Mouse (Mus musculus) neutrophil, adult 5-6 weeks (primary cell): ENCODE measurements around the gene Rps18. TPM values are rescaled to one million over a fixed set of nuclear protein-coding genes. Genes with fewer than 3 reads are reported as not detected.

Experiments used
- ATAC-seq: fragments of 151-379, 151-347 bp; 2 replicates; pipeline ENCODE4 v1.8.0; 2017; ENCODE audit warnings: mild to moderate bottlenecking, moderate TSS enrichment; ENCODE audit not compliant: insufficient number of reproducible peaks, poor library complexity, low FRiP score, severe bottlenecking; ENCODE audit errors: extremely low read depth
- total RNA-seq: library from RNA; stranded (forward); fragments of 200-1000 nt; gene quantifications from 2 replicates; pipeline ENCODE4 v1.2.3, GENCODE M21; 2017

Rps18 gene
- total RNA-seq, 1 experiment from 2014 or later: 780 TPM

- peak; percentile 55 for ATAC-seq
Observed at GRCm38 (mm10) chr17:33929371-33930279, 26.2 kb downstream of the Rps18 start, which contains the start of gene Rgl2. Gene Rgl2, plus strand, starts transcription at chr17:33929543.

- no peak for ATAC-seq
Observed at GRCm38 (mm10) chr17:33928251-33928947, 27.4 kb downstream of the Rps18 start.

DNA sequence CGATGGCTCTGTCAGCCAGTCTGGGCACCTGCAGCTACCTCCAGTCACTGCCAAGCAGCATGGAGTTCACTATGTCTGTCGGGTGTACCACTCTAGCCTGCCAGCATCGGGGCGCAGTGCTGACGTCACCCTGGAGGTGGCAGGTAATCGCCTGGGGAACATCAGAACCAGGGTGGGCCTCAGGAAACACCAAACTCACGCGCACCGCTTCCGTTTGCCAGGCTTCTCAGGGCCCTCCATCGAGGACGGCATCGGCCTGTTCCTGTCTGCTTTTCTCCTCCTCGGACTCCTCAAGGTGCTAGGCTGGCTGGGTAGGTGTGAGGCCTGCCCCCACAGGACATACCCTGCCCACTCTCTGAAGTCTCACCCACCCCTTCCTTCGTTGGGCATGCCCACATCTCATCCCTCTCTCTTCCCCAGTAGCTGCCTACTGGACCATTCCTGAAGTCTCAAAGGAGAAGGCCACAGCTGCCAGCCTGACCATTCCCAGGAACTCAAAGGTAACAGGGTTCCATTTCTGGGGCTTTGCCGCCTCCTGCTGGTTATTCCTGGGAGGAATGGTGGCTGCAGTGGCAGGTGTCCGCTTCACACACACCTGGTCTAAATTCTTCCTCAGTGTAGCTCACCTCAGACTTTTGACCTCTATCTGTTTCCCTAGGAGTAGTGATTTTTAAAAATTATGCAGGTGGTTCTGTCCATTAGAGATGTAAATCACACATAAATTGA lies 29.4 kb downstream of the Rps18 start:
- ATAC-seq: no peak

DNA sequence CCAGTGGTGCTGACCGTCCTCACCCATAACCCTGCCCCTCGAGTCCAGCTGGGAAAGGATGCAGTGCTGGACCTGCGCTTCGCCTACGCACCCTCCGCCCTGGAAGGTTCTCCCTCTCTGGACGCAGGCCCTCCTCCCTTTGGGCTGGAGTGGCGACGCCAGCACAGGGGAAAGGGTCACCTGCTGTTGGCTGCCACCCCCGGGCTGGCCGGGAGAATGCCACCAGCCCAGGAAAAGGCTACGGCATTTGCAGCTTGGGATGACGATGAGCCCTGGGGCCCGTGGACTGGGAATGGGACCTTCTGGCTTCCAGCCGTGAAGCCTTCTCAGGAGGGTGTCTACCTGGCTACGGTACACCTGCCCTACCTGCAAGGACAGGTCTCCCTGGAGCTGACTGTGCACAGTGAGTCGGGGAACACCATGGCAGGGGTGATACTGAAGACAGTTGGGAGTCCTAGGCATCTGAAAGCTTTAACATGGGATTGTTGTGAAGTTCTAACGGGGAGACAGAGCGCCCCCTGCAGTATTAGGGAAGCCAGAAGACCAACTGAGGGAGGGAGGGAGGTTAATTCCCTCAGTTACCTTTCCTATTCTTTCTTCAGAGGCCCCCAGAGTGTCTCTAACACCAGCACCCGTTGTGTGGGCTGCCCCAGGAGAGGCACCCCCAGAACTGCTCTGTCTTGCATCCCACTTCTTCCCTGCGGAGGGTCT lies 30.2 kb downstream of the Rps18 start:
- ATAC-seq: no peak

GRCm38 (mm10) chr17:33924577-33925283 lies 31.1 kb downstream of the Rps18 start:
- no peak for ATAC-seq

GRCm38 (mm10) chr17:33921361-33921760 lies 34.4 kb downstream of the Rps18 start:
- no peak for ATAC-seq

DNA sequence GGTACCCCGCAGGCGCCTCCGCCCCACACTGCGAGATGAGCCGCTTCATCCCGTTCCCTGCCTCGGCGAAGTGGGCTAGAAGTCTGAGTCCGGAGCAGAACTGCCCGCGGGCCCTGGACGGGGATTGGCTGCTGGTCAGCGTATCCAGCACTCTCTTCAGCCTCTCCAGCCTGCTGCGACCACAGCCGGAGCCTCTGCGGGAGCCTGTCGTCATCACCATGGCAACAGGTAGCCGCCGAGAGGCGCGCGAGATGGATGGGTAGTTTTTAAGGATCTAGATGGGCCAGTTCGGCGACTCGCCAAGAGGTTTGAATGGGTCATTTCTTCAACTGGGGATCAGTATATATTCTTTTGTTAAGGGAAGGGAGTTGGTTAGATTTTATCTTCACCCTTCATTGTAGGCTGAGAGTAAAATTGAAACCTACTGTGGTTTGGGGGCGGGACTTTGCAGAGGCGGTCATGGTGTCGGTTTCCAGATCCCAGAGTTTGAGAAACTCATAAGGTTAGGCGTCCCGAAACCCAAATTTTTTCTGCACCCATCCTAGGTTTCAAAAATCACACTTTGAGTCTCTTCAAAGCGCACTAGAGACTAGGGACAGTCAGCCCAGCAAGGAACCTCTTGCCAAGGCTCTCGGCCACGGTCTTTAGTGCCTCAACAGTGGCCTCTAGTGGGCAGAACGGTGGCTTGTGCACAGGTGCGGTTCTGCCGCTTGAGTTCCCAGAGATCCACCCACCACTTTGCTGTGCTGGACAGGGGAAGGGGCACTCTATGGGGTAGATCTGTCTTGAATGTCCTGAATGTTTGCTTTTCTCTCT lies 35.3 kb downstream of the Rps18 start:
- ATAC-seq: peak; percentile 50

- ATAC-seq: peak; percentile 74
Observed at GRCm38 (mm10) chr17:33919351-33920281, 36.2 kb downstream of the Rps18 start.

DNA sequence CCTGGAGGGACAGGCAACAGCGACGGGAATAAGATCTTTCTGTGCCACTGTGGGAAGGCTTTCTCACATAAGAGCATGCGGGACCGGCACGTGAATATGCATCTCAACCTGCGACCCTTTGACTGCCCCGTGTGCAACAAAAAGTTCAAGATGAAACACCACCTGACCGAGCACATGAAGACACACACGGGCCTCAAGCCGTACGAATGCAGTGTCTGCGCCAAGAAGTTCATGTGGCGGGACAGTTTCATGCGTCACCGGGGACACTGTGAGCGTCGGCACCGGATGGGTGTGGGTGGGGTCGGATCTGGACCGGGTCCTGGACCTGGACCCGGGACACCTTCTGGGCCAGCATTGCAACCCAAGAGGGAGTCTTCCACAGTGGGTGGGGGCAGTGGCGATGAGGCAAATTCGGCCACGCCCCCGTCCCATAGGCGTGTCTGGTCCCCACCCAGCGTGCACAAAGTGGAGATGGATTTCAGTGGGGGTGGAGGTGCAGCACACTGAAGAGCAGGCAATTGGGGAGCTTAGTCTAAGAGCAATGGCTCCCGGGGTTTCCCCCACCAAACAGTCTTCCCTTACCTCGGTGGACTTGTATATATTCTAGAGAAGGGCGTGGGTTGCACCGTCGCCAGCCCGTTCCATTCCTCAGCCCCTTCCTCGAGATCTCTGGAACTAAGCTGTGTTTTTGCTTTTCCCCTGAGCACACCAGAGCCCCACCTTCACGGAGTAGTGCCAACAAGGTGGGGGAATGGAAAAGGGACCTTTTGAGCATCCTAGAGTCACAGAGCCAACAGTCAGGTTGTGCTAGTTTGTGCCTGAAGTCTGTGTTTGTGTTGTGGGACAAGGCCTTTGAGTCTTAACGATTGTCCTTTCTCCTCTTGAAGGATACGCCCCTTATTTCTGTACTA lies 37.3 kb downstream of the Rps18 start:
- no peak for ATAC-seq

GRCm38 (mm10) chr17:33917656-33918292 lies 38.0 kb downstream of the Rps18 start:
- ATAC-seq: no peak

- no peak for ATAC-seq
Observed at GRCm38 (mm10) chr17:33916847-33917655, 38.8 kb downstream of the Rps18 start.

GRCm38 (mm10) chr17:33916294-33916693 lies 39.5 kb downstream of the Rps18 start:
- ATAC-seq: no peak

- ATAC-seq: peak; percentile 66
Observed at GRCm38 (mm10) chr17:33915671-33916250, 40.0 kb downstream of the Rps18 start, which contains the start of the genes Tapbp and Zbtb22. Gene Tapbp, plus strand, starts transcription at chr17:33915899. Gene Zbtb22, plus strand, starts transcription at chr17:33915904.

GRCm38 (mm10) chr17:33914969-33915391 lies 40.8 kb downstream of the Rps18 start:
- no peak for ATAC-seq
